Mouse (Mus musculus): ENCODE measurements at regions not wholly inside any gene's neighbourhood (a gene's known extent, or its start where the extent isn't known, plus 50 kb on each side); places are given as distances from the start of the nearest gene placed in this dataset.

DNA sequence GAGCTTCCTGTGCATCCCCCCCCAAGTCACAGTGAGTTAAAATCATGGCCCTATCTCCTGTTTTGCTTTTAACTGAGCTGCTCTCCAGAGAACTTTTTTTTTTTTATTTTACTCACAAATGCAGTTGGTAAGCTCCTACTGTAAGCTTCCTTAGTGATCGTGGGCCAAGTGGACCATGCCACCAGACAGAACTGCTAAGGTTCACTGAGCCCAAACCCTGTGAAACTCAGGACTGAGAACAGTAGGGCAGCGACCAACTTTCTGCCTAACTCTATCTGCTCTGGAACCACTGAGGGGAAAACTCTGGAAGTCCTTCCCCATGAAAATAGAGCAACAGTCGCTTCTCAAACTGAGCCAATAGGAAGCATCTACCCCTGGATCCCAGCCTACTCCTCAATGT lies 1041.8 kb downstream of the Fam19a2 start:
- Histone ChIP-seq H3K4me1 (ENCODE audit: control insufficient read depth, insufficient read depth, insufficient read length, low read length) (no peaks in the 10 kb centered on the region), H3K4me3 (ENCODE audit: low read depth, low read length) (no peak overlapping the region), H3K27ac (ENCODE audit: insufficient read depth, low read depth, low read length) (no peak overlapping the region), H3K27me3 (ENCODE audit: control insufficient read depth, insufficient read depth, low read length) (no peaks in the 10 kb centered on the region), H3K36me3 (ENCODE audit: control insufficient read depth, insufficient read depth, low read length) (no peaks in the 10 kb centered on the region)
- 71% methylated on average over 3 of the region's 3 CpGs for WGBS
- TF ChIP-seq POLR2A (IDR thresholded peaks at IDR 0.05; ENCODE audit: low read depth, low read length) (no peak), CTCF (IDR thresholded peaks at IDR 0.05; ENCODE audit: extremely low read depth, insufficient read length, insufficient replicate concordance, low read depth, low read length) (no peak)

DNA sequence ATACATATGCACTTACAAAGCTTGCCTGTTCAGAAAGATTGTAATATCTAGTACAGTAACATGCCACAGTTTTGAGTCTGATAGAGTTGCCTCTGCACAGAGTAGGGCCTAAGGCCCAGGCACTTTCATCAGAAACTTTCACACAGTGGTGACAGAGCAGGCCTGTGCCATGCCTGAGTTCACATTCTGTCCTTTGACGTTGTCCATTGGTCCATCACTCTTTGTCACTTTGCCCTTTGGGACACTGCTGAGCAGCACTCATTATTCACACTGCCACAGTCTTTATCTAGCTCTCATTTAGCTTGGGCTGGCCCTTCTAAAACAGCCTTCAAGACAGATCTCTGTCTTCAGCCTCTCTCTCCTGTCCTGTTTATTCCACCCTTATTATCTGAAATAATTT lies 1055.0 kb downstream of the Fam19a2 start:
- Histone ChIP-seq H3K27ac (ENCODE audit: insufficient read depth, low read depth, low read length) (no peak overlapping the region), H3K36me3 (ENCODE audit: control insufficient read depth, insufficient read depth, low read length) (no peaks in the 10 kb centered on the region), H3K4me3 (ENCODE audit: low read depth, low read length) (no peak overlapping the region), H3K27me3 (ENCODE audit: control insufficient read depth, insufficient read depth, low read length) (no peaks in the 10 kb centered on the region), H3K4me1 (ENCODE audit: control insufficient read depth, insufficient read depth, insufficient read length, low read length) (no peaks in the 10 kb centered on the region)
- 42% methylated on average over 1 of the region's 1 CpGs for WGBS
- TF ChIP-seq POLR2A (IDR thresholded peaks at IDR 0.05; ENCODE audit: low read depth, low read length) (no peak), CTCF (IDR thresholded peaks at IDR 0.05; ENCODE audit: extremely low read depth, insufficient read length, insufficient replicate concordance, low read depth, low read length) (no peak)

DNA sequence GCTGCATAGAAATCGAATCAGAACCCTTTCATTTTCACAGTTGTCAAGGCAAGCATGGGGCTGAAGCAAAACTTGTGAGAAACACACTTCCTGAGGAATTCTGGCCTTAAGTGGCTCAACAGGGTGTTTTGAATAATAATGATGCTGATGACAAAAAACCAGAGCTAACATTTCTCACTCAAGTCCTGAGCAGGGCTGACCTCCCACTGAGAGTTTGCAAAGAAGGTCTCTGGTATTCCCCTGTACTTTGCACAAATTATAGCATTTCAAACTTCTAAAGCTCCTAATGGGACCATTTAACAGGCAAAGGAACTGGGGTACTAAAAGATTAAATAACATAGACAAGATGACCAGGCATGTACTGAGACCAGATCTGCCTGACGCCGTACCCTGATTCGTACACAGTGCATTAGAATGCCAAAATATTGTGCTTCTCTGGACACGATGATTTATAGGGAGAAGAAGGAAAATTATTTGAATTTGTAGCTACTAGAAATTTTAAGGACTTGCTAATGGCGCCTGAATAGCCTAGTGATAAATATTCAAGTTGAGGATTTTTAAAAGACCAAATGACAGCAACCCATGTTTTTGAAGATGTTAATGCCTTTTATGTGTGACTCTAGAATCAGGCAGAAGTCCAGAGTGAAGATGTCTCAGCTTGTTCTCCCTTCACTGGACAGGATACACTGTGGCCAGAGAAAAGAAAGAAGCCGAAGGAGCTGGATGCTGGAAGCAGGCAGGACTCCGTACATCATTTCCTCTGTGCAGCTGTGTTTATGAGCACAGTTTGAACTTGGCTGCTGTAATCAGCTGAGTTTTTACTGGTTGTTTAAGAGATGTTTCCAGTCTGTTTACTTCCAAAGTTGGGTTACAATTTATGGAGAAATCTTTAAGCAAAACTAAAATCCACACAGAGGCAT lies 1056.7 kb downstream of the Fam19a2 start:
- Histone ChIP-seq H3K27me3 (ENCODE audit: control insufficient read depth, insufficient read depth, low read length) (no peaks in the 10 kb centered on the region), H3K4me3 (ENCODE audit: low read depth, low read length) (no peak overlapping the region), H3K4me1 (ENCODE audit: control insufficient read depth, insufficient read depth, insufficient read length, low read length) (no peaks in the 10 kb centered on the region), H3K36me3 (ENCODE audit: control insufficient read depth, insufficient read depth, low read length) (no peaks in the 10 kb centered on the region), H3K27ac (ENCODE audit: insufficient read depth, low read depth, low read length) (no peak overlapping the region)
- TF ChIP-seq POLR2A (IDR thresholded peaks at IDR 0.05; ENCODE audit: low read depth, low read length): no peak
- TF ChIP-seq CTCF (IDR thresholded peaks at IDR 0.05; ENCODE audit: extremely low read depth, insufficient read length, insufficient replicate concordance, low read depth, low read length): no peak
- 73% methylated on average over 8 of the region's 8 CpGs for WGBS

DNA sequence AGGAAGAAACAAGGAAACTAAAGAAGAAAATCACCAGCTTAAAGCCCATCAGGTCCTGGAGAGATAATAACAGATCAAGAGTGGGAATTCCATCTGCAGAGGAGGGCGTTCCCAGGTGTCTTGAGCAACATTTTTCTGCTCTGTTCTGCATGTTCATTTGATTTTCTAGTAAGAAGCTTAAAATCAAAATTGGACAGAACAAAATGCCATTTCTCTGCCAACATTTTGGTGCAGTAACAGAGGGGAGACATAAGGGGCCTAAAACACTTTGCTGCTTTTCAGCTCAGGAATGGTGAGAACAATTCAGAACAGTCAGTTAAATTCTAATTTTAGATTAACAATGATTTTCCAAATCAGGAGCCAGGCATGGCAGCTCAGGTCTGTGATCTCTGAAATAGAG lies 1056.8 kb downstream of the Slc16a7 start:
- no peaks in the 10 kb centered on the region for H3K36me3 ChIP-seq (ENCODE audit: control insufficient read depth, insufficient read depth, low read length)
- no peaks in the 10 kb centered on the region for H3K27me3 ChIP-seq (ENCODE audit: control insufficient read depth, insufficient read depth, low read length)
- no peak overlapping the region for H3K27ac ChIP-seq (ENCODE audit: insufficient read depth, low read depth, low read length)
- TF ChIP-seq POLR2A (IDR thresholded peaks at IDR 0.05; ENCODE audit: low read depth, low read length) (no peak), CTCF (IDR thresholded peaks at IDR 0.05; ENCODE audit: extremely low read depth, insufficient read length, insufficient replicate concordance, low read depth, low read length) (no peak)
- H3K4me1 ChIP-seq (ENCODE audit: control insufficient read depth, insufficient read depth, insufficient read length, low read length): no peaks in the 10 kb centered on the region
- no peak overlapping the region for H3K4me3 ChIP-seq (ENCODE audit: low read depth, low read length)
- 71% methylated on average over 1 of the region's 1 CpGs for WGBS

DNA sequence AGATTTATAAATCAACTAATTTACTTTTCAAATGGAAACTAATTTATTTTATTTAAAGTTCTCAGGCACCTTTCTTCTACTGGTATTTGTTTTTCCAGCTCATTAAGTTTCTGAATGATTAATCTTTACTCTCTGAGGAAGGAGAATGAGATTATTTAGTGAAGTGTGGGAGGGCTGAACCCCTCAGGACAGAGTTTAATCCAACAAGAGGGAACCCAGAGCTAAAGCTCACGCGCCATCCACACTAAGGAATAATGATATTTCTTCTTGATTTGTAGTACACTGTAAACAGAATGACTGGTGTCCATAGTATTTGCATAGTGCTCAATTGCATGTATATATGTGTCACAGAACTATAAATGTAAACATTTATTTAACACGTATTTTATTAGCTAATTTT lies 1050.3 kb downstream of the Slc16a7 start:
- H3K4me3 ChIP-seq (ENCODE audit: low read depth, low read length): no peak overlapping the region
- H3K27ac ChIP-seq (ENCODE audit: insufficient read depth, low read depth, low read length): no peak overlapping the region
- no peaks in the 10 kb centered on the region for H3K27me3 ChIP-seq (ENCODE audit: control insufficient read depth, insufficient read depth, low read length)
- TF ChIP-seq POLR2A (IDR thresholded peaks at IDR 0.05; ENCODE audit: low read depth, low read length) (no peak), CTCF (IDR thresholded peaks at IDR 0.05; ENCODE audit: extremely low read depth, insufficient read length, insufficient replicate concordance, low read depth, low read length) (no peak)
- 83% methylated on average over 3 of the region's 3 CpGs for WGBS
- no peaks in the 10 kb centered on the region for H3K36me3 ChIP-seq (ENCODE audit: control insufficient read depth, insufficient read depth, low read length)
- no peaks in the 10 kb centered on the region for H3K4me1 ChIP-seq (ENCODE audit: control insufficient read depth, insufficient read depth, insufficient read length, low read length)

DNA sequence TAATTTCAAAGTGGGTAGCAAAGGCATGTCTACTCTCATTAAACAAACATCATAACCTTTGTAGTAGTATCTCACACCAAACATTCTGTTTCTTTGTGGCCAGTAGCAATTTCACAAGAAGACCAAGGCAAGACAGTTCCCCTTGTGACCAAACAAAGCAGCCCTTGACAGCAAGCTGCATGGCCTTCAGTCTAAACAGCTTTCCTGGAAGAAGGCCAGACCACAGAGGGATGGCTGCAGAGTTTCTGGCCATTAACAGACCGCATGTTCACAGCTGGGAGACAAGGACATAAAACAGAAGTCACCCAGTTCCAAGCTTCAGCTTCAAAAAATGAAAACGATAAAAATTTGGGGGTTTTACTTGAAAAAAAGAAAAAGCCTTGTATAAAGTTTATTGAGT lies 1040.0 kb downstream of the Slc16a7 start:
- no peaks in the 10 kb centered on the region for H3K27me3 ChIP-seq (ENCODE audit: control insufficient read depth, insufficient read depth, low read length)
- H3K36me3 ChIP-seq (ENCODE audit: control insufficient read depth, insufficient read depth, low read length): no peaks in the 10 kb centered on the region
- no peaks in the 10 kb centered on the region for H3K4me1 ChIP-seq (ENCODE audit: control insufficient read depth, insufficient read depth, insufficient read length, low read length)
- TF ChIP-seq POLR2A (IDR thresholded peaks at IDR 0.05; ENCODE audit: low read depth, low read length): no peak
- TF ChIP-seq CTCF (IDR thresholded peaks at IDR 0.05; ENCODE audit: extremely low read depth, insufficient read length, insufficient replicate concordance, low read depth, low read length): no peak
- H3K4me3 ChIP-seq (ENCODE audit: low read depth, low read length): no peak overlapping the region
- 69% methylated on average over 2 of the region's 2 CpGs for WGBS
- H3K27ac ChIP-seq (ENCODE audit: insufficient read depth, low read depth, low read length): no peak overlapping the region

DNA sequence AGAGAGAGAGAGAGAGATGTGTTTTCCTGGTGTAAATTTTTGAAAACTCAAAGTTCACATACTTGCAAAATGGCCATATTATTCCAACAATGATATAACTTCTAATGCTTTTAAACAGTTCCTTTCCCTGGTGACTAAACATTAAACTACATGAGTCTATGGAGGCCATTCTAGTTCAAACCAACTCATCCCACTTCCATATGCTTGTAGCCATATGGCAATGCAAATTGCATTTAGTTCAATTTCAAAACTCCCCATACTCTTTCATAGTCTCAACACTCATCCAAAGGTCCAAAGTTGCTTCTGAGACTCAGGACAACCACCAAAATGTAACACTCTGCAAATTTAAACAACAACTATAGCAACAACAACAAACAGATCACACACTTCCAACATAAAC lies 1026.5 kb downstream of the Slc16a7 start:
- no peaks in the 10 kb centered on the region for H3K4me1 ChIP-seq (ENCODE audit: control insufficient read depth, insufficient read depth, insufficient read length, low read length)
- no peak overlapping the region for H3K27ac ChIP-seq (ENCODE audit: insufficient read depth, low read depth, low read length)
- no peaks in the 10 kb centered on the region for H3K36me3 ChIP-seq (ENCODE audit: control insufficient read depth, insufficient read depth, low read length)
- H3K27me3 ChIP-seq (ENCODE audit: control insufficient read depth, insufficient read depth, low read length): no peaks in the 10 kb centered on the region
- no peak overlapping the region for H3K4me3 ChIP-seq (ENCODE audit: low read depth, low read length)
- TF ChIP-seq CTCF (IDR thresholded peaks at IDR 0.05; ENCODE audit: extremely low read depth, insufficient read length, insufficient replicate concordance, low read depth, low read length): no peak
- no peak for TF ChIP-seq POLR2A (IDR thresholded peaks at IDR 0.05; ENCODE audit: low read depth, low read length)
